Mouse (Mus musculus): ENCODE data around the gene Vangl2.

DNA sequence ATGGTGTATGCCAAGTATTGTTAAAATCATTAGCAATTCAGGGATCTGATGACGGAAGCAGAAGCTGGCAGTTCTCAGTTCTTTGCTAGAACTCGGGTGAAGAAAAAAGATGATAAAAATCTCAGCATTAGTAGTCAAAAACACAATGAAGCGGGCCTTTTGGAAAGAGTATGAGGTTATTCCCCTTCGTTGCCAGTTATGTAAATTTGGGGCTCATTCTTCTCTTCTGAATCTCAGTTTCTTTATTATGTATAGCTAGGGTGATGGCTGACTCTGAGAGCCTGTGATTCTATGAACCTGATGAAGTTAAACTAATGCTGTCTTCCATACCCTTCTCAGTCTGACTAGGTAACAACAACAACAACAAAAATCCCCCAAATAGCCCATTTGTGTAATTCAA, 52.4 kb downstream of the Vangl2 start:
- TF ChIP-seq CTCF (IDR thresholded peaks at IDR 0.05; ENCODE audit: low read depth, low read length) (no peak), POLR2A (IDR thresholded peaks at IDR 0.05; ENCODE audit: borderline replicate concordance, low read depth, low read length) (no peak)
